Mouse (Mus musculus) frontal cortex, adult 2 months (tissue): ENCODE measurements around the gene Ostm1. TPM values are rescaled to one million over a fixed set of nuclear protein-coding genes. Genes with fewer than 3 reads are reported as not detected.
A peak's percentile ranks its signal among the peaks of the same experiment; 100 is the strongest.

Experiments
- DNase-seq, 2 experiments: peaks; one replicate each; pipeline ENCODE4 v3.0.0; 2022; ENCODE audit warnings: low spot score in 1 of 2; ENCODE audit errors: extremely low spot score in 1 of 2
- polyA plus RNA-seq: library from polyadenylated mRNA; depleted of rRNA; stranded (reverse); fragments of >200 nt; gene quantifications from 2 replicates; pipeline ENCODE4 v1.2.3, GENCODE M21; 2012

Ostm1 gene
- polyA plus RNA-seq, 1 experiment: 45.7 TPM

DNA sequence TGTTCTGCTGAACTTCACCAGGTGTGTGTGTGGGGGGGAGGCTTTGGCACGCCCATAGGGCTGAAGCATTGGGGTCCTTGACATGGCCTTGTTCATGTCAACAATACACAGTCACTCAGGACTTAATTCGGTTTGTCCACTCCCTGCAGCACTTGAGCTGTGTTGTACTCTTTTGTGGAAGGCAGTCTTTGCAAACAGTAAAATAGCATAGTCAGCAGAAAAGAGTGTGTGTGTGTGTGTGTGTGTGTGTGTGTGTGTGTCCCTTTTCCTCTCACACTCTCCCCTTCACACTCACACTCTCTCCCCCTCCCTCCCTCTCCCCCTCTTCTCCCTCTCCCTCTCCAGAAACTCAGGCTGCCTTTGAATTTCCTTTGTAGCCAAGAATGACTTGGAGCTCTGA lies 34.7 kb downstream of the Ostm1 start:
- no peak for DNase-seq

DNA sequence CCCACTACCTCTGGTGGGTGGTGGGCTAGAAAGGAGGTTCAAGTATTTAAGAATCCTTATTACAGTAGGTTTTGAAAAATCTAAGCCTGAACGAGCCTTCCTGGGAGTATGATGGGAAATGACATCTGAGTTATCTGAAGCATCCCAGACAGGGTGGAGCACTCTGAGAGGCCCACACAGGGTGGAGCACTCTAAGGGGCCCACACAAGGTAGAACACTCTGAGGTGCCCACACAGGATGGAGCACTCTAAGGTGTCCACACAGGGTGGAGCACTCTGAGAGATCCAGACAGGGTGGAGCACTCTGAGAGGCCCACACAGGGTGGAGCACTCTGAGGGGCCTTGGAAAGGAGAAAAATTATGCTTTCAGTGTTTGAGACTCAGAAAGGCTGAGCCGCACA lies 42.3 kb downstream of the Ostm1 start:
- DNase-seq: no peak

DNA sequence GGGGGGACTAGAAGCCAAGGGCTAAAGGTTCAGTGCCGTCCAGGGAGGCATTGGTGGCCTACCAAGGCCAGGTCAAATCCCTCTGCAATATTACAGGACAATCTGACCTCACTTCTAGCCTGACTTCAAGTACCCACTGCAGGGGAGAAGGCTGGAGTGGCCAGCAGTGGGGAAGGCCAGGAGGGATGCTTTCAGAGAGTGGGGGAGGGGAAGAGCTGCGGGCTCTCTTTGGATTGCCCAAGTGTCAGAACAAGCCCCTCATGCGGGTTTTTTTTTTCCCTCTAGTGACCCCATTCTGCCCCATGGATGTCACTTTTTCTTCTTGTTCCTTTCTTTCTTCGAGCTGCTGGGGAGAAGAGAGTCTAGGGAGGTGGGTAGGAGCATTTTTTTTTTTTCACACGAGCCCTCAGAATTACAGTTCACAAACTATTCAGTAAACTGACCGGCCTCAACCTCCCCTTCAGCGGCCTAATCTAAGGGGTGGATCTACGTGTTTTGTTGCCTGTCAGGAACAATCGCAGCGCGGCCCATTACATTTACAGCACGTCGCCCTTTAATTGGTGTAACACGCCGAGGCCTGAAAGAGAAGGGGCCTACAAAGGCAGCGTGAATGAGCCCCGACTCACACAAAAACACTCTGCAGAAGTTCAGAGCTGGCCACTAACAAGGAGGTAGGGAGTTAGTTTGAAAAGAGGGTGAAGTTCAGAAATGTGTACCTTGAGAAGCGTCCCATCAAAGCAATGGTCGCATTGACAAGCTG lies 47.2 kb downstream of the Ostm1 start:
- DNase-seq: no peak

DNA sequence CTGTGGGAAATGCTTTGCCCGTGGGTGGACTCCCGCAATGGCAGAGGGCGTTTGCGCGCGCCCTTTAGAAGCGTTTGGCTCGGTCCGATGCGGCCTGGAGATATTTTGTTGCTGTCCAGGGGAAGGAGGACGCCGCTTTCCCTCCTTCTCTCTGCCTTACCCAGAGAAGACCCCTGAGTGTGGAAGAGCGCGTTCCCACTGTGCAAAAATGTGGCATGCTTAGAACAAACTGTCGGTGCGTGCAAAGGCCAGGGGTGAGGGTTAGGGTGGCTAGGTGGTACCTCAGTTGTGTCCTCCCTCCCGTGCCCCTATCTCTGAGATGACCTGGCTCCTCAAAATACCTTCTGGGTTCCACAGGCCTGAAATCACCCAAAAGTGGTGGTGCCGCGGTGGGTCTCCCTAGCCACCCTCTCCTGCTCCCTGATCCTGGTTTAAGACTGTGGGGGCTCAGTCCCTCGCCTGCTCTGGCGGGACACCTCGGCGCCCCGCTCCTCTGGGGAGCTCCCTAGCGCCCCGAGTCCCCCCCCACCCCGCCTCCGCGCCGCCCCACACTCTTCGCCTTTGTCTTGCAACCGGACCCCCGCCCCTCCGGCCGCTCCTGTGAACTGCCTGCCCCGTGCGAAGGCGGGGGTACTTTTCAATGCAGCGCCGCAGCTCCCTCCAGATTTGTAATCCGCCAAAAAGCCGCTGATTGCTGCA lies 48.3 kb downstream of the Ostm1 start:
- DNase-seq: no peak

DNA sequence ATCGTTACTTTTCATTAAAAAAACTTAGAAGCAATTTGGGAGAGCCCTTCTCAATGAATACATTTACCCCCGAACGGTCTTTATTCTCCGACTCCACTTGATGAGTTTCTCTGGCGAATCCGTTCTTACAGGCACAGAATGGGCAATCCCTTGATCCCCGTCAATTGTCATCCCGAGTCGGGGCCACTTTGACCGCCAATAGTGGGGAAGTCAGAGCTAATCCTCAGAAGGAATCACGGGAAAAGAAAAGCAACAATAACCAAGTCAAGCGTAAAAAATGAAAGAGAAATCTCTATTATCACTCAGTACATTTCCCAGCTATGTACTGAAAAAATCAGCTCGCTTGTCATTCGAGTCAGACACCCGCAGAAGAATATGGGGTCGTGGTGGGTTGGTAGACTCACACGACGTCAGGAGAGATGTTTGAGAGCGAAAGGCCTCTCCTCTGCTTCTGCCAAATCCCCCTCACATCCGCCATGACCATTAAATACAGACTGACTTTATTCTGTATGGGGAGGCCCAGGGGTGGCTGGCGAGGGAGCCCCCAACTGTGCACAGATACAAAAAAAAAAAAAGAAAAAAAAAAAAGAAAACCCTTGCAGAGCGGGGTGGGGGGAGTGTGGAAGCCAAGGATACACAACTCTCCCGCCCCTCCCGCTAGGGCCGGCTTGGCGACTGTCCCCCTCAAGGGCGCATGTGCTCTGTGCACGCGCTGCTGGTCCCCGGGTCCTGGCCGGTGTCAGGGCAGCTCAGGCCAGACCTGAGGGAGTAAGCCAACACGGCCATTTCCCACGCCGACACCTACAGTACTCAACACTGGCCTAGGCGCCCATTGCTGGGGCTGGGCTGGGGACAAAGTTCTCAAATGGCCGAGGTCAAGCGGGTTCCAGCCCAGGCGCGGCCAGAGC lies 49.1 kb downstream of the Ostm1 start:
- no peak for DNase-seq

DNA sequence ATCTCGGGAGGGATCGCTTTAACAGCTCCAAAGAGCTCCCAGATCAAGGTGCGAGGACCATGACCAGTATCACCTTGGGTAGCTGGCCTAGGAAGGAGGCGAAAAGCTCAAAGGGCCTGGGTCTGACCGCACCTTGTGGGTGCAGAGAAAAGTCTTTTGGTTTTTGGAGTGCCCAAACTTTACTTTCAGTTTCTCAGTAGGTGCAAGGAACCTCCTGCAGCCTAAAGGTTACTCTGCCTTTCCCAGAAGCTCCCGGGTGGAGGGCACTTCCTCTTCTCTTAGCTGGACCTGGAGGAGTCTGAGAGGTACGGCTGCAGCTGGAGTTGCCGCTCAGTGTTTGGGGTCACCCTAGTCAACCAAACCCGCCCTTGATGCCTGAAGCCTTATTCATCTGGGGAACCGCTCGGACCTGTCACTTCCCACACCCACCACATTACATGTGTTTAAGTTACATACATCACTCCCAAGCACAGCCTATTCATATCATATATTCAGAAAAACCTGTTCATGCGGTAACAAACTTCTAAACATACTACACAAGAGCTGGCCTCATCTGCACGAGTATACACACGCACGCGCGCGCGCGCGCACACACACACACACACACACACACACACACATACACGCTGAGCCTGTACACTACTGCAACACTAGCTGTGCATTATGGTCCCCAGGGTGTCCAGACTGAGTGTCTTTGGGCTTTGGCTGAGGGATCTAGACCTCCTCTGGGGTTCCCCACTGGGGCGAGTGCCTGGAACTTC lies 49.9 kb downstream of the Ostm1 start:
- no peak for DNase-seq

DNA sequence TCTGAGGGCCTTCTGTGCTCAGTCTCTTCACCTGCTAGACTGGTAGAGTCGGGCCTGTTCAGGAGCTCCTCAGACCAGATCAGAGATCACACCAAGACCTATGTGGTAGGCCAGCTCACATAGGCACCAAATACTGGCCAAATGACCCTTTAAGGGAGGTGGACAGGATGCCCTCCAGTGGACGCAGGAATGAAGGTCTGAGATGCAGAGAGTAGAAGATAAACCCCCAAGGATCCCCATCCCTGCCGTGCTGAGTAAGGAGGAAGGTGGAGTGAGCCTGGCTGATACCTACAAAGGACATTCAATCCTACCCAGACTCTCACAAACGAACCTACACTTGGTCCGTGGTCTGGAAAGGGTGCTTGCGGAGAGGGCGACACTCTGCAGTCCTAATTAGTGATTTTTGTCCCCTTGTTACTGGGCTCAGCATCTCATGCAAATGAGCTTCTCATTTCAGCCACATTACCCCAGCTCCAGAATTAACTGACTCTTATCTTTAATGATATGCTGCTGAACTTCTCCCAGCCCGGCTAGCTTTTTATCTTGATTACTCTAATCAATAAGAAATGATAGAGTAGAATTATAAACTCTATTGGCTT lies 50.6 kb downstream of the Ostm1 start:
- DNase-seq: no peak

DNA sequence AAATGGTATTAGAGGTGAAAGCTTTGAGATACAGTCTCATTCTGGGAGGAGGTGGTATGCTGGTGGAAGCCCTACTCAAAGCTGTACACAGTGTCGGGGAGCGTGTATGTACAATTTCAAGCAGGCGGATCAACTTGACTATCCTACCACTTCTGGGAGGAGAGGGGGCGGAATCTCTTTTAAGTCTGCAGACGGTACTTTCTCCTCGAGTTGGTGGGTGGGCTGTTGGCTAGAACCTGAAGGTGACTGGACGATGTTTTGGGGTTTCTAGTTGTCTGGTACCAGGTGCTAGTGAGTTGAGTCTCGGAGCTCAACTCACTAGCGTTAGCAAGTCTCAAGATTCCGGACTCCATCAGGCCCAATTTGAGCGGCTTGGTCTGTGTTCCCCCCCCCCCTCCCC lies 51.4 kb downstream of the Ostm1 start:
- DNase-seq: no peak

DNA sequence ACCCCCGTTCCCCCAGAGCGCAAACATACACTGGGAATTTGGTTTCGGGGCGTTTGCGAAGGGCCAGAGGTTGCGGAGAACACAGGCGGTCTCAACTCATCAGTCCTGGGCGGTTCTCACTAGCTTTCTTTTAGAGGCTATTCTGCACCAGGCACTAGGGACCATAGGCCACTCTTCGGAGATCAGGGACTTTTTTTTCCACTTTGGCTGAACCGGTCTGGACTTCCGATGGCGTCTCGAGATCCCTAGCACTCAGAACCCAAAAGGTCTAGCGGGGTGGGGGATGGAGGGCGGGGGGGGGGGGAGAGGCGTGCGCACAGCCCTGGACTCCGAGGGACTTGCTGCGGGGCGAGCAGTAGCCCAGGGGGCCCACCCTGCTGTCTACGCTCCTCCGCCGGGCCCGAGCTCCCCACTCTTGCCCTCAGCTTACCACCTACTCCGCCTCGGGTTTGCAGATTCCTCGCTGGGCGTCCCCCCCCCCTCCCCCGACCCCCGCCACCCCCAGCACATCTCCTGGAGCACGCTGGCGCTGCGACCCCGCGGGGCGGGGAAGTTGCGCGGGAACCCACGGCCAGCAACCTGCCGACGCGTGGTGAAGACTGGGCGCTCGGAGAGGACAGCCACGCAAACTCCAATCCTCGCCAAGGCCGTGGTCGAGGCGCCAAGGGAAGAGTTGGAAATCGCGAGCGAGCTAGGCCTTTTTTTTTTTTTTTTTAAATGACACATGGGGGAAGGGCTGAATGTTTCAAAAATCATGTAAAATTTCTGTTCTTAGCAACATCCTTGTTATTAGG lies 52.1 kb downstream of the Ostm1 start:
- DNase-seq: no peak

DNA sequence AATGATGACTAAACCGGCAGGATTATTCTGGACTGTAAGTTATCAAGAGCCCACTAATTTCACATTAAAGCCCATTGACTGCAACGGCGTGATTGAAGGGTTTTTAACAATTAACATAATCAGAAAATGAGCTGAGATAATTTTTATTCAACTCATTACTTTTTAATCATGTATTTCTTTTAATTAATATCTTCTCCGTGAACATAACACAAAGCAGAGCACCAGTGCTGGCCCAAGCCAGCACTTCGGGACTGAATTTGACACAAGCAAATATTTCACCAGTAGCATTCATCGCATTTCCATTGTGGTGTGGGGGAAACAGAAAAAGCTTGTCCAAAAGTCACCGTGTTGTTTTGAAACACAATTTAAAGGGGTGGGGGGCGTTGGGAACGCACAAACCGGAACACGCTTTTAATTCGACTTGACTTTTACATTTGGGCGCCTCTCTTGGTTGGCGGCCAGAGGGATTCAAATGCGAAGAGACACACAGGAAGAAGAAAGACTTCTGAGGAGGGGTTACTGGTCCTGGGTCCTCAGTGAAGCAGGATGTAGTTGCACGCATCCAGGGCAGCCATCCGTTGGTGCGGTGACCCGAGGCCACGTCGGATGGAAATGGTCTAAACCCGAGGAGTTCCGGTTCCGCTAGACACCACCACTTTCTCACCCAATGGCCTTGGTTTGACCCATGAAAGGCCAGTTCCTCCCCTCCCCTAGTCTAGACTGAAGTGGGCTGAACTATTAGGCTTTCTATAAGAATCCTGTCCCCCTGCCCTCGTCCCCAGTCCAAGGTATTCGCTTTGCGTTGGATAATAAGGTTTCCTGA lies 52.9 kb downstream of the Ostm1 start:
- DNase-seq: no peak

DNA sequence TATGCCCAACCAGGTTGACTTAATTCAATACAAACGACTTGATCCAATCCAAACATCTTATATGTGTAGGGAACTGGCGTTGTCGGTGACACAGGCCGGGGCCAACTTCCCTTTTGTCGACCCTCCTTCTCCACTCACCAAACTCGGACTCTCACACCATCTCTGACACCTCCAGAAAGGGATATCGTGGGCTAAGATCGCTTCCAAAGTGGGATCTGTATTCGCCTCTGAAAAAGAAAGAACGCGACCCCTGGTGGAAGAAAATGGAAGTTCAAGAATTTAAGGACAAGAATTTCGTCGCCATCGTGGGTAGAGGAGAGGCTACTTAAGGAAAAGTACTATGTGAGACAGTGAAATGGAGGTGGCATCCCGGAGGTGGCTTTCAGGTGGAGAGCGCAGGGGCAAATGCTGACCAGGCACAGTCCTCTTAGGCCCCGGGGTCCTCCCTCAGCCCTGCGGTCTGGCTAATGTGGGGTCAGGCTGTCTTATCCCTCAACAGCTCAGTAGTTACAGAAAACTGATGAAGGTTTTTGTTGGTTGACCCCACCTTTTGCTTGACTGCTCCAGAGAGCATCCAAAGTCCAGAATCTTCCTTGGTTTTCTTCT lies 53.7 kb downstream of the Ostm1 start:
- peak; percentile 8 to 86 for DNase-seq

DNA sequence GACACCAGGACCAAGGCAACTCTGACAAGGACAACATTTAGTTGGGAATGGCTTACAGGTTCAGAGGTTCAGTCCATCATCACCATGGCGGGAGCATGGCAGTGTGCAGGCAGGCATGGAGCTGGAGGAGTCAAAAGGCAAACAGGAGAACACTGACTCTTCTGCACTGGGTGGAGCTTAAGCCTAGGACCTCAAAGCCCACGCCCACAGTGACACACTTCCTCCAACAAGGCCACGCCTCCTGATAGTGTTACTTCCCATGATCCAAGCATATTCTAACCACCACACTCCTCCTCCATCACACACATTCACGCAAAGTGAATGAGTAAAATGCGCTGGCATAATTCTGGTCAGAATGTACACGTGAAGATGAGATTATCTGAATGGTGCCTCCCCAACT lies 56.2 kb downstream of the Ostm1 start:
- no peak for DNase-seq

DNA sequence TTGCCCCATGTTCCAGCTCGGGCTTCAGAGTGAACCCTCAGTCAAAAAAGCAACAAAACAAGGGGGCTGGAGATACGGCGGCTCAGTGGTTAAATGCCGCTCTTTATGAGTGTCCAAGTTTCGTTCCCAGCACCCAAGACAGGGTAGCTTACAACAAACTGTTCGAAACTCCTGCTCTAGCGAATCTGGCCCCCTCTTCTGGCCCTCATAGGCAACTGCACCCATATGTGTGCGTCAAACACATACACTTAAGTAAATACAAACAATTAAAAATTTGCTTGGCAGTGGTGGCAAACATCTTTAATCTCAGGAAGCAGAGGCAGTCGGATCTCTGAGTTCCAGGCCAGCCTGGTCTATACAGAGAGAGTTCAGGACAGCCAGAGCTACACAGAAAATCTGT lies 60.0 kb downstream of the Ostm1 start:
- no peak for DNase-seq

DNA sequence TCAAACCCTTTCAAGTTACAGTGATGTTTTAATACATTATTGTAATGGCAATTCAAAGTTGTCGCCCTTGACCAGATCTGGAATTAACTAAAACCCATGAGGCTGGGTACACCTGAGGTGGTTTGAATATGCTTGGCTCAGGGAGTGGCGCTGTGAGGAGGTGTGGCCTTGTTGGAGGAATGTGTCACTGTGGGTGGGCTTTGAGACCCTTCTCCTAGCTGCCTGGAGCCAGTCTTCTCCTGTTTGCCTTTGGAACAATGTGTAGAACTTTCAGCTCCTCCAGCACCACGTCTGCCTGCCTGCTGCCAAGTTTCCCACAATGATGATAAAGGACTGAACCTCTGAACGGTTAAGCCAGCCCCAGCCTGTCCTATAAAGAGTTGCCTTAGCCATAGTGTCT lies 62.7 kb downstream of the Ostm1 start:
- no peak for DNase-seq

DNA sequence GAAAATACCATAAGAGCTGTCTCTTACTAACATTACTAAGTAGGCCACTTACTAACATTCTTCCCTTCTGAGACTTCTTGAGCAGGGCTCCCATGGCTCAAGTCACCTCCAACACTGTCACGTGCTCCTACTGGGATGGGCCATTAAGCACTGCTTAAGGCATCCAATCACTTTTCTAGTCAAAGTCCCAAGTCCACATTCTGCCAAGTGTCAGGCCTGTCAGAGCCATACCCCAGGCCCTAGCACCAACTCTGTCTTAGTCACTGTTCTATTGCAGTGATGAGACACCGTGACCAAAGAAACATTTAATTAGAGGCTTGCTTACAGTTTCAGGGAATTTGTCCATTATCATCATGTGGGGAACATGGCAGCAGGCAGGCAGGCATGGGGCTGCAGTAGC lies 78.3 kb downstream of the Ostm1 start:
- DNase-seq: no peak

DNA sequence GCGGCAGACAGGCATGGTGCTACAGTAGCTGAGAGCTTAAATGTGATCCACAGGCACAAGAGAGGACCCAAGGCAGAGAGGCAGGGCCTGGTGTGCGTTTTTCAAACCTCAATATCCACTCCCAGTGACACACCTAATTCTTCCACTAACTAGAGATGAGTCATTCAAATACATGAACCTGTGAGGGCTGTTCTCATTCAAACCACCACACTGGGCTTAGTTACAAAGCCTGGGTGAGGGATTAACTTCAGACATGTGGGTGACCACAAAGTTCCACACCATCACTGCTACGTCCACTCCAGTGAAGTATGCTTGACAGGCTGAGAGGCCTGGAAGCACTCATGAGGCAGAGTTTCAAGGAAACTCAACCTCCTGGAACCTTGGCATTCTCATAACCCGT lies 86.3 kb downstream of the Ostm1 start:
- DNase-seq: no peak

DNA sequence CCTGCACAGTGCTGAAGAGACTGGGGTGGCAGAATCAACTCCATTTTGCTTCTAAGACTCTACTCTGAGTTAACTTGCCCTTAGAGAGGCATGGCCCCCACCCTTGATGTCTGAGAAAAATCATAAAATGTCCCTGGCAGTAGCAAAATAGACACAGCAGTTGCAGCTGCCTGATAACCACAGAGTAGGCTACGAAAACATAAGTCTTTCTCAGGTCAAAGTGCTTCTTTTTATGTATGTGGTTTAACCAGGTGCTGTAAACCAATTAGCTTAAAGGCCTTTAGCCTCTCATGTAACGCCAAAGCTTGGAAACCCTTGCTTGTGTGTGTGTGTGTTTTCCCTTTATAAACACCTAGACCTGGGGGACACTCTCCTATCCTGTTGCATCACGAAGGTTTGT lies 89.2 kb downstream of the Ostm1 start:
- no peak for DNase-seq

DNA sequence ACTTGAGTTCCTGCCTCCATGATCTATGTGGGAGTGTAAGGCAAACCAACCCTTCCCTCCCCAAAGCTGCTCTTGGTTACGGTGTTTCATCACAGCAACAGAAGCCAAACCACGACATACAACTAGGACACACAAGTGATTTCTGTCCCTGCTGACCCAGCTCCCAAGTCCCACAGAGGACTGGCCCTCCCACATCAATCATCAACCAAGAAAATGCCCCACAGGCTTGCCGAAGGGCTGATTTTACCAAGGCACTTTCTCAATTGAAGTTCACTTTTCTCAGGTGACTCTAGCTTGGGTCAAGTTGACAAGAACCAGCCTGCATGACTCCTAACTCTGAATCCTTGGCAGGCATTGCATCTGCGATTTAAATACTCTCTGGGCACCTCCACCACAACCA lies 91.9 kb downstream of the Ostm1 start:
- DNase-seq: no peak
